Mouse (Mus musculus) C3H10T1/2 (cell line): ENCODE results near the gene Edn2. TPM values are rescaled to one million over a fixed set of nuclear protein-coding genes. Genes with fewer than 3 reads are reported as not detected.

Experiments
- polyA plus RNA-seq, 2 experiments: library from polyadenylated mRNA; unstranded; fragments of >200 nt; fragmentation: generic; extraction: Trizol; gene quantifications; one replicate each; pipeline ENCODE4 v1.2.1; 2012; ENCODE audit warnings: missing spikeins in 2 of 2

Edn2 gene
- polyA plus RNA-seq: under 1 TPM in 1 of 2 experiments, not detected in 1; 0.02 TPM

GRCm38 (mm10) chr4:120161166-120161949, at the start of gene Edn2:
Gene Edn2 (plus strand): TSS chr4:120161206.

Other genes with a start within 250 kb of the Edn2 start
- gene AL607142.1, start 96.2 kb upstream of the Edn2 start, polyA plus RNA-seq: not detected
- gene Foxo6, start 126.1 kb downstream of the Edn2 start, polyA plus RNA-seq: 1 to 10 TPM in 1 of 2 experiments, under 1 TPM in 1; 0.47 to 1.5 TPM
- gene Scmh1, start 244.1 kb downstream of the Edn2 start, polyA plus RNA-seq: 10 to 100 TPM; 26.2 to 30.3 TPM